20 mouse cellular contexts compared by ENCODE assay signal in genomic region chr12:16912600-16912999, GRCm38 (mm10).
"Had no signal": no experiment of that assay in that cellular context is flagged by ENCODE, and none has a peak within 500 bp of the region (broad histone marks: within the 10 kb centered on the region; RNA-seq: fewer than 3 reads in every experiment).

No protein-coding gene starts in this region.

- H3K4me1 ChIP-seq: neural tube, embryonic 12.5 days; neural tube, embryonic 15.5 days had no signal

- H3K27me3 ChIP-seq: kidney, embryonic 15.5 days; liver, embryonic 15.5 days; megakaryocyte, embryonic 14.5 days; neural tube, embryonic 12.5 days; neural tube, embryonic 15.5 days had no signal

- H3K4me3 ChIP-seq: kidney, embryonic 15.5 days; left cerebral cortex, adult 2 months; liver, embryonic 15.5 days; megakaryocyte, embryonic 14.5 days; neural tube, embryonic 12.5 days; neural tube, embryonic 15.5 days had no signal

- H3K9me3 ChIP-seq: kidney, embryonic 15.5 days; liver, embryonic 15.5 days; megakaryocyte, embryonic 14.5 days; neural tube, embryonic 12.5 days; neural tube, embryonic 15.5 days had no signal

- H3K4me2 ChIP-seq: kidney, embryonic 15.5 days; liver, embryonic 11.5 days; liver, embryonic 15.5 days; midbrain, embryonic 11.5 days; neural tube, embryonic 12.5 days; neural tube, embryonic 15.5 days had no signal

- H3K9ac ChIP-seq: kidney, embryonic 15.5 days; liver, embryonic 15.5 days; neural tube, embryonic 12.5 days; neural tube, embryonic 15.5 days had no signal

- DNase-seq: kidney, adult 2 months; kidney, postnatal 10 days; kidney, postnatal 36 days; layer of hippocampus, postnatal 36 days; lung, adult 2 months; lung, postnatal 14 days; lung, postnatal 4 days; midbrain, embryonic 14.5 days; right cerebral cortex, postnatal 25 days; thymus, adult 18-20 months; thymus, postnatal 14 days; thymus, postnatal 4 days had no signal

- H3K27ac ChIP-seq: kidney, embryonic 15.5 days; left cerebral cortex, adult 2 months; liver, embryonic 15.5 days; neural tube, embryonic 12.5 days; neural tube, embryonic 15.5 days had no signal

- H3K36me3 ChIP-seq: kidney, embryonic 15.5 days; liver, embryonic 15.5 days; neural tube, embryonic 12.5 days; neural tube, embryonic 15.5 days had no signal
